Mouse (Mus musculus) ES-E14 (cell line): ENCODE results near the gene Lpcat2.

Source experiments
- HCFC1 ChIP-seq: IDR thresholded peaks from 2 replicates; pipeline ENCODE4 v1.6.1; 2012; ENCODE audit warnings: low read length, inconsistent platforms, borderline replicate concordance; ENCODE audit not compliant: insufficient read depth
- MAFK ChIP-seq: IDR thresholded peaks from 2 replicates; pipeline ENCODE4 v1.6.1; 2014; ENCODE audit warnings: mild to moderate bottlenecking, low read depth, low read length, inconsistent platforms; ENCODE audit not compliant: insufficient read depth
- ZC3H11A ChIP-seq: IDR thresholded peaks from 2 replicates; pipeline ENCODE4 v1.6.1; 2012; ENCODE audit warnings: low read depth, mild to moderate bottlenecking, inconsistent platforms, low read length, borderline replicate concordance

DNA sequence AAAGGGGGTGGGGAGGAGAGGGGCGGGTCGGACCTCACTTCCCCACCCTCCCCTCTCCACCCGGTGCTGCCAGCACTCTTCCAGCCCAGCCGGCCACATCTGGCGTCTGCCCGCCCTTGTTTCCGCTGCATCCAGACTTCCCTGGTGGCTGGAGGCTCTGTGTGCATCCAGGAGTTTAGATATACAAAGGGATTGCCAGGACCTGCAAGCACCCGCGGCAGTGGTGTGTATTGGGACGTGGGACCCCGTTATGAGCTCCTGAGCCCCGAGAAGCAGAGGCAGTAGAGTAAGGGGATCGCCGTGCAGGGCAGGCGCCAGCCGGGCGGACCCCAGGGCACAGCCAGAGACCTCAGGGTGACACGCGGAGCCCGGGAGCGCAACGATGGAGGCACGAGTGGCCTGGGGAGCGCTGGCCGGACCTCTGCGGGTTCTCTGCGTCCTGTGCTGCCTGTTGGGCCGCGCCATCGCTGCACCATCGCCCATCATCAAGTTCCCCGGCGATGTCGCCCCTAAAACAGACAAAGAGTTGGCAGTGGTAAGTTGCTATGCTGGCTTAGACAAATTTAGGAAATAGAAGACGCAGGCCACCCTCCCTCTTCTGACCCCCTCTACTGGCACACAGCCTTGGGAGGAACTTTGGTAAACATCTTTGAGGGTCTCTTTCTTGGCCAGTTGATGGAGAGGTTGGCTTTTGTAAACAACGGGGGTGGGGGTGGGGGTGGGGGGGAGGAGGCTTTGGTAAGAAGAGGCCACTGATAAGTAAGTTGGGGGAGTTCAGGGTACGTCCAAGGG, 27.7 kb upstream of the Lpcat2 start, which contains the start of gene Mmp2:
- TF ChIP-seq ZC3H11A, result no peak
- no peak for TF ChIP-seq HCFC1
- no peak for TF ChIP-seq MAFK
